Mouse (Mus musculus) bone marrow, adult 2 months (tissue): ENCODE data around the gene Setd1b. TPM values are rescaled to one million over a fixed set of nuclear protein-coding genes. Genes with fewer than 3 reads are reported as not detected.
A peak's percentile ranks its signal among the peaks of the same experiment; 100 is the strongest.

ENCODE experiments used
- H3K27ac ChIP-seq: fragments of 200-500 bp; 2 replicates; pipeline ENCODE4 v1.5.1; 2012; ENCODE audit warnings: low read depth, mild to moderate bottlenecking, control low read depth, inconsistent platforms, low read length; ENCODE audit not compliant: control insufficient read depth, poor library complexity, insufficient read depth
- H3K4me1 ChIP-seq: fragments of 200-500 bp; 2 replicates; pipeline ENCODE4 v1.6.1; 2011; ENCODE audit warnings: low read length; ENCODE audit not compliant: control insufficient read depth, insufficient read depth
- H3K4me3 ChIP-seq: fragments of 200-500 bp; replicated peaks from 2 replicates; pipeline ENCODE3; 2011; ENCODE audit warnings: mild to moderate bottlenecking, low read depth, low read length, control low read depth; ENCODE audit not compliant: control insufficient read depth
- CTCF ChIP-seq: fragments of 200-500 bp; IDR thresholded peaks from 2 replicates; pipeline ENCODE4 v1.5.1; 2011; ENCODE audit warnings: low read length, control low read depth; ENCODE audit not compliant: control insufficient read depth, insufficient read depth
- POLR2A ChIP-seq: fragments of 200-500 bp; IDR thresholded peaks from 2 replicates; pipeline ENCODE4 v1.6.1; 2011; ENCODE audit warnings: low read depth, mild to moderate bottlenecking, control low read depth, low read length, borderline replicate concordance; ENCODE audit not compliant: control insufficient read depth
- WGBS: fragments of 180-500 bp; shearing (Covaris S2); methylation state at CpG from one replicate; pipeline ENCODE4 v1.1.7; 2018; 5-methylcytosine and 5-hydroxymethylcytosine counted together
- polyA plus RNA-seq: library from polyadenylated mRNA; stranded (reverse); fragments of >200 nt; gene quantifications from 2 replicates; pipeline ENCODE4 v1.2.4, GENCODE M21; 2011; ENCODE audit warnings: low replicate concordance; ENCODE audit not compliant: missing spikeins, insufficient read depth, insufficient read length

Gene Setd1b
- polyA plus RNA-seq, 1 experiment, result 34.2 TPM

DNA sequence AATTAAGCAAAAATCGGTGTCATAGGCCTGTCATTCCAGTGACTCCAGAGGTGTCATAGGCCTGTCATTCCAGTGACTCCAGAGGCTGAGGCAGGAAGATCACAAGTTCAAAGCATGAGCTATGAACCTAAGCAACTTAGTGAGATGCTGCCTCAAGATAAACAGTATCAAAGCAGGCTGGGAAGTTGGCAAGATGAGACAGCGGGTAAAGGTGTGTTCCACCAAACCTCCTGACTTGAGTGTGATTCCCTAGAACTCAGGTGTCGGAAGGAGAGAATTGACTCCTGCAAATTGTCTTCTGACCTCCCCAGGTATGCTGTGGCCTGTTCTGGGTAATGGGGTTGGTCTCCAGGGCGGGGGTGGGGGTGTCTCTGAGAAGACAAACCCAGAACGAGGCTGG lies 27.3 kb downstream of the Setd1b start, which contains the start of gene Psmd9:
TSS of gene Psmd9 (plus strand) at position 130 of the 400 bp plus-strand sequence.
- Histone ChIP-seq H3K4me1 (no peaks in the 10 kb centered on the region), H3K27ac (no peak within 1 kb of the TSS), H3K4me3 (no peak within 1 kb of the TSS)
- TF ChIP-seq POLR2A (no peak), CTCF (no peak)
- WGBS, result 80% methylated on average over 5 of the region's 5 CpGs

- TF ChIP-seq CTCF (no peak), POLR2A (no peak)
- WGBS, result 89% methylated on average over 9 of the region's 9 CpGs
- H3K4me3 ChIP-seq, result no peak overlapping the region
- H3K27ac ChIP-seq, result no peak overlapping the region
- no peaks in the 10 kb centered on the region for H3K4me1 ChIP-seq
Observed at GRCm38 (mm10) chr5:123170365-123170764, 28.4 kb downstream of the Setd1b start.

GRCm38 (mm10) chr5:123171646-123172350 lies 29.8 kb downstream of the Setd1b start:
- Histone ChIP-seq H3K4me3 (peak overlapping the region; percentile 3), H3K4me1 (no peaks in the 10 kb centered on the region), H3K27ac (no peak overlapping the region)
- TF ChIP-seq POLR2A (no peak), CTCF (peak; percentile 97)
- 25% methylated on average over 22 of the region's 22 CpGs for WGBS

- WGBS, result 84% methylated on average over 5 of the region's 5 CpGs
- TF ChIP-seq POLR2A (no peak), CTCF (no peak)
- H3K27ac ChIP-seq, result no peak overlapping the region
- H3K4me1 ChIP-seq, result no peaks in the 10 kb centered on the region
- H3K4me3 ChIP-seq, result no peak overlapping the region
Observed at GRCm38 (mm10) chr5:123178792-123179191, 36.8 kb downstream of the Setd1b start.

- 91% methylated on average over 15 of the region's 15 CpGs for WGBS
- Histone ChIP-seq H3K4me1 (no peaks in the 10 kb centered on the region), H3K27ac (no peak overlapping the region), H3K4me3 (no peak overlapping the region)
- TF ChIP-seq POLR2A (no peak), CTCF (no peak)
Observed at GRCm38 (mm10) chr5:123180390-123180789, 38.4 kb downstream of the Setd1b start.

GRCm38 (mm10) chr5:123181536-123181935 lies 39.5 kb downstream of the Setd1b start:
- Histone ChIP-seq H3K4me1 (no peaks in the 10 kb centered on the region), H3K27ac (no peak overlapping the region), H3K4me3 (no peak overlapping the region)
- 80% methylated on average over 6 of the region's 6 CpGs for WGBS
- TF ChIP-seq POLR2A (no peak), CTCF (no peak)

GRCm38 (mm10) chr5:123182651-123183050 lies 40.7 kb downstream of the Setd1b start, which contains the start of gene Hpd:
Gene Hpd (minus strand): TSS chr5:123182727.
- Histone ChIP-seq H3K4me3 (no peak within 1 kb of the TSS), H3K4me1 (no peaks in the 10 kb centered on the region), H3K27ac (no peak within 1 kb of the TSS)
- TF ChIP-seq POLR2A (no peak), CTCF (no peak)
- 83% methylated on average over 10 of the region's 10 CpGs for WGBS

GRCm38 (mm10) chr5:123185966-123186365 lies 44.0 kb downstream of the Setd1b start:
- no peak overlapping the region for H3K27ac ChIP-seq
- TF ChIP-seq CTCF (no peak), POLR2A (no peak)
- 88% methylated on average over 6 of the region's 6 CpGs for WGBS
- H3K4me3 ChIP-seq, result no peak overlapping the region
- no peaks in the 10 kb centered on the region for H3K4me1 ChIP-seq
